Mouse (Mus musculus) midbrain, embryonic 14.5 days (tissue): Measurements from ENCODE around the gene Ncor2. TPM values are rescaled to one million over a fixed set of nuclear protein-coding genes. Genes with fewer than 3 reads are reported as not detected.

ENCODE experiments used
- ATAC-seq: fragments of 200-750 bp; cut with Nextera tagmentation; 2 replicates; pipeline ENCODE4 v1.8.0; 2017; ENCODE audit warnings: moderate number of reproducible peaks, moderate library complexity; ENCODE audit not compliant: low FRiP score, low TSS enrichment
- DNase-seq: peaks from one replicate; pipeline ENCODE4 v3.0.0-alpha.2; 2015
- H3K27ac ChIP-seq: fragments of 300-500 bp; sonication (generic); replicated peaks from 2 replicates; pipeline ENCODE4 v1.5.1; 2014; ENCODE audit warnings: mild to moderate bottlenecking, low read depth, low read length, moderate library complexity
- H3K27me3 ChIP-seq: fragments of 300-500 bp; sonication (generic); 2 replicates; pipeline ENCODE4 v1.6.1; 2014; ENCODE audit warnings: low read length, control low read depth, mixed read lengths; ENCODE audit not compliant: control insufficient read depth, insufficient read depth
- H3K36me3 ChIP-seq: fragments of 300-500 bp; sonication (generic); 2 replicates; pipeline ENCODE4 v1.6.1; 2014; ENCODE audit warnings: low read length, control low read depth; ENCODE audit not compliant: control insufficient read depth, insufficient read depth
- H3K4me1 ChIP-seq: fragments of 300-500 bp; sonication (generic); 2 replicates; pipeline ENCODE4 v1.6.1; 2014; ENCODE audit warnings: mild to moderate bottlenecking, antibody characterized with exemption, low read length, control low read depth; ENCODE audit not compliant: control insufficient read depth, insufficient read depth
- H3K4me2 ChIP-seq: fragments of 300-500 bp; sonication (generic); 2 replicates; pipeline ENCODE4 v1.6.1; 2014; ENCODE audit warnings: mild to moderate bottlenecking, low read length, moderate library complexity
- H3K4me3 ChIP-seq: fragments of 300-500 bp; sonication (generic); replicated peaks from 2 replicates; pipeline ENCODE4 v1.5.1; 2014; ENCODE audit warnings: low read depth, low read length
- H3K9ac ChIP-seq: fragments of 300-500 bp; sonication (generic); replicated peaks from 2 replicates; pipeline ENCODE4 v1.6.1; 2014; ENCODE audit warnings: mild to moderate bottlenecking, low read length, moderate library complexity
- H3K9me3 ChIP-seq: fragments of 300-500 bp; sonication (generic); 2 replicates; pipeline ENCODE4 v1.6.1; 2016; ENCODE audit warnings: low read length, control low read depth, mixed read lengths; ENCODE audit not compliant: control insufficient read depth
- WGBS: fragments of 180-500 bp; shearing (Covaris S2); extraction: QIAGEN DNeasy Blood & Tissue Kit; methylation state at CpG from one replicate; pipeline ENCODE4 v1.1.7; 2014; 5-methylcytosine and 5-hydroxymethylcytosine counted together
- polyA plus RNA-seq: library from polyadenylated mRNA; unstranded; fragments of >200 nt; fragmentation: Nextera tagmentation; extraction: Ambion mirVana; gene quantifications from 2 replicates; pipeline ENCODE4 v1.2.1, GENCODE M21; 2014

Ncor2 gene
- polyA plus RNA-seq, 1 experiment from 2014 or later, result 23.7 TPM

DNA sequence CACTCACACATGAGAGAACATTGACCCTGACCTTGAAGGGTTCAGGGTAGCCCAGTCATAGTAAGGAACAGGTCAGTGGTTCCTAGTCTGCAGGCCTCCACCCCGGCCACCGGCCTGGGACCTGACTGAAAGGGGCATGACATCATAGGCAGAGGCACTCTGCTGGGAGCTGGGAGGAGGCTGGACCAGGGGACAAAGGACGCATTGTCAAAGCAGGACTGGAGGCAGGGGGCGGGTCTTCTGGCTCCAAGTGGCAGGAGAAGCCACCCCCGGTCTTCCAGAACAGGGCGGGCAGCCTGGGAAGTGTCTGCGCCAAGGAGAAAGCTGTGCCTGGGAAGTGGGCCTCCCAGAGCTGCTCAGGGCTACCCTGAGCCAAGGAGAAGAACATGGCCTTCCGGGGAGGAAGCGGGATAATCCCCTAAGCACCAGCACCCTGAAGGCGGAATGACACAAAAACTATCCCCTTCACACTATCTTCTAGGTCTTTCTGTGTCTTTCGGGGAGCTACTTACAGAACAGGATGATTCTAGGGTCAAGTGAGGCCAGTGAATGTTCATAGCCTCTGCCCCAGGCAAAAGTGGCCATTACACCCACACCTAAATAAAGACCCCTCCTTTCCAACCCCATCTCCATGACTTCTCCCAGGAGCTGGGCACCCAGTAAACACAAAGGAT lies 44.1 kb downstream of the Ncor2 start:
- H3K27ac ChIP-seq, result peak overlapping the region; percentile 86
- whole genome bisulfite sequencing, result 9% methylated on average over 11 of the region's 11 CpGs
- ATAC-seq, result peak; percentile 71
- H3K4me1 ChIP-seq, result peaks cover 80% of the 10 kb centered on the region
- DNase-seq, result peak; percentile 82
- H3K27me3 ChIP-seq, result no peaks in the 10 kb centered on the region
- H3K4me2 ChIP-seq, result peak overlapping the region; percentile 10; the same call in 1 of the 2 replicates
- peak overlapping the region; percentile 23; the same call in 1 of the 2 replicates for H3K9ac ChIP-seq
- H3K36me3 ChIP-seq, result no peaks in the 10 kb centered on the region
- H3K9me3 ChIP-seq, result no peaks in the 10 kb centered on the region
- no peak overlapping the region for H3K4me3 ChIP-seq

DNA sequence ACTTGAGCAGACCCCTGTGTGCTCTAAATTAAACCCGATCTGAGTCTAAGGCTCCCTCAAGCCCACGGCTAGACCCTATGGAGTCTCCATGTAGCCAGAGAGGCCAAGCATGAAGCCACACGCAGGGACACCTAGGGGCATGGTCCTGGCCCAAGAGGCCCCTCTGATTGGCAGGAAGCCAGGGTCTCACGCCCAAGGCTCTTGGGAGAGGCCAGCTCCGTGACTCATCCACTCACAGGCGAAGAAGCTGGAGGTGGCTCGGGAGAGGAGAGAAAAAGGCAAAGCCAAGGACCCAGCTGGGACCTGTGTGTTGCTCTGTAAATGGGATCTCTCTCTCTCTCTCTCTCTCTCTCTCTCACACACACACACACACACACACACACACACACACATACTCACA lies 44.6 kb downstream of the Ncor2 start:
- Histone ChIP-seq H3K4me2 (peak overlapping the region; percentile 10; the same call in 1 of the 2 replicates), H3K9ac (peak overlapping the region; percentile 6; the same call in 1 of the 2 replicates), H3K27me3 (no peaks in the 10 kb centered on the region), H3K27ac (peak overlapping the region; percentile 86), H3K4me3 (no peak overlapping the region), H3K36me3 (no peaks in the 10 kb centered on the region), H3K4me1 (peaks cover 76% of the 10 kb centered on the region), H3K9me3 (no peaks in the 10 kb centered on the region)
- DNase-seq (no peak), ATAC-seq (peak; percentile 57; the same call in 1 of the 2 replicates)
- WGBS, result 15% methylated on average over 7 of the region's 7 CpGs

DNA sequence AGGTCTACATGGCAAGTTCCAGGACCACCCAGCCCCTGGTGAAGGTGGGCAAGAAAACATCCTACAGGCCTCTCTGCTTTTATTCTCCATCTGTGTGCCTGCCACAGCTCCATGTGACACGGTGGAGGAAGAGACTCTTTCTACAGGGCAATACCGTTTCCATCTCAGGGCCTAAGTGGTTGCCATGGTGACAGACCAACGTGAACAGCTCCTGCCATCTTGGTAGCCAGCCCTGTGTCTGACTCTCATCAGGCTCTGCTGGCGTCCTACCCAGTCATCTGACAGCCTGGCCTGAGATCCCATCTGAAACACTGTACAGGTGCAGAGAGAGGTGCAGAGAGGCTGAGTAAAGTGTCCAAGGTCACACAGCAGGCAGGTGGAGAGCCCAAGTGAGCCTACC lies 45.4 kb downstream of the Ncor2 start:
- H3K4me1 ChIP-seq, result peaks cover 74% of the 10 kb centered on the region
- no peak overlapping the region for H3K4me3 ChIP-seq
- H3K9me3 ChIP-seq, result no peaks in the 10 kb centered on the region
- DNase-seq (peak; percentile 79), ATAC-seq (no peak)
- no peaks in the 10 kb centered on the region for H3K36me3 ChIP-seq
- no peak overlapping the region for H3K9ac ChIP-seq
- H3K4me2 ChIP-seq, result no peak overlapping the region
- H3K27me3 ChIP-seq, result no peaks in the 10 kb centered on the region
- WGBS, result 13% methylated on average over 4 of the region's 4 CpGs
- peak overlapping the region; percentile 86 for H3K27ac ChIP-seq

DNA sequence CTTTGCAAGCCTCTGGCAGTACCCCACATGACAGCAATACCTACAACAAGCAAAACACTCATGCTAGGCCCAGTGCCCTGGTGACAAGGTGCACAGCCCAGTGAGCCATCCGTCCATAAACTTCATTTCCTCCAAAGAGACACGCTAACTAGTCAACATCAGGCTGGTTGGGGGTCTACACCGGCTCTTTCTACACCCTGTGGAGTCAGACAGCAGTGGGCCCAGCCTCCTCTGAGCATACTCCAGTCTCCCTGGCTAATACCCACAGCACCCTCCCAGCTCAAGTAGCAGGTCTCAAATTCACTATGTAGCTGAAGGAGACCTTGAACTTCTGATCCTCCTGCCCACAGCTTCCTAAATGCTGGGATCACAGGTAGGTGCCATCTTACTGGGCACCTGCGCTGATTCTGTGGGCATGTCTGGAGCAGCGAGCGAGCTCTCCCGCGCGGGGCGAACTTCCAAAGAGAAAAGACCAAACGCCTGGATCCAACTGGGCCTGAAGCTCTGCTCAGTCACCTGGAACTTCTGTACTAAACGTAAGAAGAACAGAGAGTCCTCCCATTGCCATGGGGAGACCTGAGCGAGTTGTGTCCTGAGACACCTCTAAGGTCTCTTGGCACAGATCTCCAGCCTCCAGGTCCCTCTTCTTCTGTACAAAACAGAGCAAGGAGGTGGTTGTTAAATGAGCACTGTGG lies 46.3 kb downstream of the Ncor2 start:
- H3K36me3 ChIP-seq, result no peaks in the 10 kb centered on the region
- DNase-seq, result no peak
- ATAC-seq, result no peak
- H3K27me3 ChIP-seq, result no peaks in the 10 kb centered on the region
- peaks cover 73% of the 10 kb centered on the region for H3K4me1 ChIP-seq
- H3K27ac ChIP-seq, result peak overlapping the region; percentile 86; the same call in 1 of the 2 replicates
- 93% methylated on average over 13 of the region's 13 CpGs for WGBS
- H3K4me2 ChIP-seq, result no peak overlapping the region
- no peak overlapping the region for H3K4me3 ChIP-seq
- no peaks in the 10 kb centered on the region for H3K9me3 ChIP-seq
- H3K9ac ChIP-seq, result no peak overlapping the region

DNA sequence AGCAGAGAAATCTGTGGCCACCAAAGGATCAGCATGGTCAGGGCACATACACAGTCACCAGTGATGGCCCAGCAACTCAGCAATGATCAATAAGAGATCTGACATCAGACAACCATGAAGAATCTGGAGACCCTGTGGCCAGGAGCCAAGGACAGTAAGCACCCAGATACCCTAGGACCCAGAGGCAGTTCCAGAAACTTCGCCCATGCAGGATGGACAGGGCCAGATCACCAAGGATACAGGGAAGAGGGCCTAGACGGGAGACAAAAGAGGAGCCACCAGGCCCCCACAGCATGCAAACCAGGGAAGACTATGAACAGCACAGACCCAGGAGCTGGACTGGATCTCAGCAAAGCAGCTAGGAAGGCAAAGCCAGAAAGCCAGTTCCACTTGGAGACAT lies 47.0 kb downstream of the Ncor2 start:
- Histone ChIP-seq H3K9me3 (no peaks in the 10 kb centered on the region), H3K4me3 (no peak overlapping the region), H3K27me3 (no peaks in the 10 kb centered on the region), H3K27ac (peak overlapping the region; percentile 45), H3K36me3 (no peaks in the 10 kb centered on the region), H3K4me1 (peaks cover 72% of the 10 kb centered on the region), H3K9ac (no peak overlapping the region), H3K4me2 (no peak overlapping the region)
- ATAC-seq (no peak), DNase-seq (no peak)
- WGBS, result 62% methylated on average over 2 of the region's 2 CpGs

DNA sequence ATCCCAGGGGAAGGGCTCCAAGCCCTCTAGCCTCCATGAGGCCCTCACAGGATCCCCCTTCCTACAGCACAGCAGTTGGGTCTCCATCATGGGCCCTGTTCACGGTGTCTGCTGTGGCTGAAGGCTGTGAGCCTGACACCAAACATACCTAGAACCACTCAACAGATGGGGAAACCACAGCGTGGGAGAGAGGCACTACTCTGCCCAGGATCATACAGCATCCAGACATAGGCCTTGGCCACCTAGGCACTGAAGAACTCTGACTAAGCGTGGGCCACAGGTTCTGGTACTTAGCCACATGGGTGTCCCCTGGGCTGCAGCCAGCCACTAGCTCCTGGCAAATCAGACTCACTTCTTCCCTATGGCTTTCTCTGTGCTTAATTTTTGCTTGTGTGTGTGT lies 48.6 kb downstream of the Ncor2 start:
- no peak for DNase-seq
- Histone ChIP-seq H3K27me3 (no peaks in the 10 kb centered on the region), H3K9ac (no peak overlapping the region), H3K4me2 (no peak overlapping the region), H3K36me3 (no peaks in the 10 kb centered on the region), H3K4me1 (peaks cover 60% of the 10 kb centered on the region), H3K4me3 (no peak overlapping the region), H3K9me3 (no peaks in the 10 kb centered on the region), H3K27ac (no peak overlapping the region)
- no peak for ATAC-seq
- WGBS, result 95% methylated on average over 3 of the region's 3 CpGs

DNA sequence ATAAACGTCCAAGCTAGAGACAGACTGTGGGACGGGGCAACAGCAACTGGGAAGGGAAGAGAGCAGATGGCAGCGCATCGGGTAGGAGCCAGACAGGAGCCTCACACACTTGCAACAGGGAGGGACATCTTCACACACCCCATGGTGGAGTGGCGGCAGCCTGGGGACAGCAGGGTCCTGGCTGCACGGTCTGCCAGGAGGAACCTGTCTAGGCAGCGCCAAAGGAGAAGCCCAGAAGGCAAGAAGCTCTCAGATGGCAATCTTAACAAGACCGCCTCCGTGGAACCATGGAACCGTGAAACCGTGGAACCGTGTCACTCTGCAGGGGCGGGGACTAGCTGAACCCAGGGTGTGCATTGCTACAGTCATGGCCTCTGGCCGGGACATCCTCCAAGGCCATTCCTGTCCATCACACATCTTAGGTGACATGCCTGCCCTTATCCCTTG lies 50.1 kb downstream of the Ncor2 start:
- H3K9ac ChIP-seq, result no peak overlapping the region
- H3K4me3 ChIP-seq, result no peak overlapping the region
- DNase-seq (no peak), ATAC-seq (no peak)
- no peaks in the 10 kb centered on the region for H3K9me3 ChIP-seq
- H3K27me3 ChIP-seq, result no peaks in the 10 kb centered on the region
- no peaks in the 10 kb centered on the region for H3K36me3 ChIP-seq
- peaks cover 46% of the 10 kb centered on the region for H3K4me1 ChIP-seq
- 66% methylated on average over 14 of the region's 14 CpGs for whole genome bisulfite sequencing
- H3K4me2 ChIP-seq, result no peak overlapping the region
- H3K27ac ChIP-seq, result peak overlapping the region; percentile 41

DNA sequence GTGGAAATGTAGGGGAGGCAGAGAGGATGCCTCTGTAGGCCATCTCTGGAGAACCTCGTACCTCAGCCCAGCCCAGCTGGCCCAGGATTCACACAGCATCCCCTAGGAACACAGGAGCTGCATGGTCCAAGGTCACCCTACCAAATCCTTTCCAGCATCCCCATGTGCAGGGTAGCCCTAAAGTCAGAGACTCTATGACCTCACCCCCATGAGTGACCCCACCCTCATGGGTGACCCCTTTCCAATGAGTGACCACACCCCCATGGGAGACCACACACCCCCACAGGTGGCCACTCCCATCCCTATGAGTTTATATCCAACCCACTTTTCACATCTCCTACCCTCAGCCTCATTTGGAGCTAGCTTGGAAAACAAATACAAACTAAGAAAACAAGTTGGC lies 51.1 kb downstream of the Ncor2 start:
- Histone ChIP-seq H3K4me3 (no peak overlapping the region), H3K9ac (no peak overlapping the region), H3K4me1 (peaks cover 45% of the 10 kb centered on the region), H3K9me3 (no peaks in the 10 kb centered on the region), H3K27me3 (no peaks in the 10 kb centered on the region), H3K4me2 (no peak overlapping the region), H3K36me3 (no peaks in the 10 kb centered on the region), H3K27ac (no peak overlapping the region)
- ATAC-seq (no peak), DNase-seq (no peak)
- 94% methylated on average over 1 of the region's 1 CpGs for WGBS

DNA sequence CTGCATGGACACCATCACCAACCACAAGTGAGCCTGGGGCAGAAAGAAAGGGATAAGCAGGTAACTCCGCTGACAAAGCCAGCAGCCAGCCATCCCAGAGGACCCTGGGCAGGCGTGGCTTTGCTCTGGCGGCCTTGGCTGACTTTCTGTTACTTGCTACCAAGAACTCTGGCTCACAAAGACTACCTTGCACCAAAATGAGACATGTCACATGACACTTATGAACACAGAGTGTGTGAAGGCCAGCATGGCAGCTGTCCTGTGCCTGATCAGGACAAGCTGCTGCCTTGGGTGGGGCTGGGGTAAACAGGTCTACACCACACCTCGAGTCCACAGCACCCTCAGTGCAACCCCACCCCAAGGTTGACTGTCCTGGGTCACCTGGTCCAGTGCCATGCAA lies 51.6 kb downstream of the Ncor2 start:
- Histone ChIP-seq H3K9me3 (no peaks in the 10 kb centered on the region), H3K9ac (no peak overlapping the region), H3K4me2 (no peak overlapping the region), H3K4me1 (peaks cover 41% of the 10 kb centered on the region), H3K4me3 (no peak overlapping the region), H3K36me3 (no peaks in the 10 kb centered on the region), H3K27ac (no peak overlapping the region), H3K27me3 (no peaks in the 10 kb centered on the region)
- ATAC-seq (no peak), DNase-seq (no peak)
- WGBS, result 90% methylated on average over 4 of the region's 4 CpGs
